Mouse (Mus musculus) cortical plate, adult 2 months (tissue): ENCODE results near the gene Fv1.

Experiments used
- CTCF ChIP-seq: fragments of 200-500 bp; IDR thresholded peaks from 2 replicates; pipeline ENCODE4 v1.5.1; 2011; ENCODE audit warnings: mild to moderate bottlenecking, control low read depth, low read length; ENCODE audit not compliant: insufficient read depth; ENCODE audit errors: extremely low read depth
- POLR2A ChIP-seq: fragments of 200-500 bp; IDR thresholded peaks from 2 replicates; pipeline ENCODE4 v1.6.1; 2011; ENCODE audit warnings: mild to moderate bottlenecking, low read length, control low read depth; ENCODE audit not compliant: insufficient read depth; ENCODE audit errors: extremely low read depth

DNA sequence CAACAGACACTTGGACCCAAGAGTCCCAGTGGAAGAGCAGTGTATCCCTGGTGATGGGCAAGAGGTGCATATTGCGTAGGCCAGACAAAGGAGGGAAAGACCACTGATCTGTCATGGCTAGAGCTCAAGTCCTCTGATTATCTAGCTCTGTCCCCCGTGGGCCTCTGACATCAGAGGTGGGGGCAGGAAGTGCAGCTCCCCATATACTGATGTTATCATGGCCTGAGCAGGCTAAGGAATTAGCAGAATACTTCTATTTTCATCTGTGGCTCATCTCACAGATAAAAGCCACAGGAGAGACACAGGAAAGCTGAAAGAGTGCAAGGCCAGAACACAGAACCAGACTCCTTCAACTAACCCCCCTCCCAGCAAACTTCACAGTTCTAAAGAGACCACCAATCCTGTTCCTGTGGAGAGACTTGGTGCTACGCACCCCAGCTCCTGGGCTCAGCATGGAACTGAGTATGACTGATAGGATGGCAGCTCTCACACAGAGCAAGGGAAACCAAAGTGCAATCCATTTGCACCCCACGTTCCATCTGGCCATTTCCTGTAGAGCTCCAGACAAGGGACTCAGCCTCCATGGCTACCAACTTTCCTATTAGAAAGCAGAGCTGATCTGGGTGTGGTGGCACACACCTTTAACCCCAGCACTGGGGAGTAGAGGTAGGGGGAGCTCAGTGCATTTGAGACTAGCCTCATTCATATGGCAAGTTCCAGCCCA is 7.2 kb downstream of the Fv1 start:
- TF ChIP-seq CTCF (no peak), POLR2A (no peak)
